Mouse (Mus musculus): Measurements from ENCODE around the gene Fam98b.

Gene Fam98b

GRCm38 (mm10) chr2:117303391-117304350 lies 54.1 kb downstream of the Fam98b start:
- no peak for DNase-seq (ENCODE audit: low read depth, low spot score)

GRCm38 (mm10) chr2:117304941-117305340 lies 55.4 kb downstream of the Fam98b start:
- DNase-seq (ENCODE audit: low read depth, low spot score) = no peak

- DNase-seq (ENCODE audit: low read depth, low spot score) = no peak
These were observed 58.4 kb downstream of the Fam98b start for GRCm38 (mm10) chr2:117307959-117308358.

GRCm38 (mm10) chr2:117309046-117309445 lies 59.5 kb downstream of the Fam98b start:
- no peak for DNase-seq (ENCODE audit: low read depth, low spot score)

GRCm38 (mm10) chr2:117311349-117311748 lies 61.8 kb downstream of the Fam98b start:
- no peak for DNase-seq (ENCODE audit: low read depth, low spot score)

GRCm38 (mm10) chr2:117312030-117312429 lies 62.5 kb downstream of the Fam98b start:
- no peak for DNase-seq (ENCODE audit: low read depth, low spot score)

- no peak for DNase-seq (ENCODE audit: low read depth, low spot score)
These were observed 62.9 kb downstream of the Fam98b start for GRCm38 (mm10) chr2:117312441-117312895.

- DNase-seq (ENCODE audit: low read depth, low spot score) = no peak
These were observed 64.2 kb downstream of the Fam98b start for GRCm38 (mm10) chr2:117313586-117314235.

- DNase-seq (ENCODE audit: low read depth, low spot score) = no peak
These were observed 69.5 kb downstream of the Fam98b start for GRCm38 (mm10) chr2:117318991-117319390.
